Mouse (Mus musculus): ENCODE data around the gene Dbx1. TPM values are rescaled to one million over a fixed set of nuclear protein-coding genes. Genes with fewer than 3 reads are reported as not detected.
A peak's percentile ranks its signal among the peaks of the same experiment; 100 is the strongest.

The Dbx1 gene
- total RNA-seq, 2 experiments from 2014 or later = not detected

GRCm38 (mm10) chr7:49633375-49633956 is 3.2 kb downstream of the Dbx1 start:
- DNase-seq (ENCODE audit: low spot score in 2 of 2) = no peak

GRCm38 (mm10) chr7:49632391-49632790 is 4.3 kb downstream of the Dbx1 start:
- no peak for DNase-seq (ENCODE audit: low spot score in 2 of 2)

- DNase-seq (ENCODE audit: low spot score in 2 of 2) = no peak
Measured at GRCm38 (mm10) chr7:49631885-49632284, 4.8 kb downstream of the Dbx1 start.

GRCm38 (mm10) chr7:49620160-49620559 is 16.5 kb downstream of the Dbx1 start:
- no peak for DNase-seq (ENCODE audit: low spot score in 2 of 2)

- DNase-seq (ENCODE audit: low spot score in 2 of 2) = no peak
Measured at GRCm38 (mm10) chr7:49617087-49617486, 19.6 kb downstream of the Dbx1 start.

- peak in 1 of 2 experiments; percentile 40 for DNase-seq (ENCODE audit: low spot score in 2 of 2)
Measured at GRCm38 (mm10) chr7:49616258-49616735, 20.4 kb downstream of the Dbx1 start.

GRCm38 (mm10) chr7:49604965-49605795 is 31.5 kb downstream of the Dbx1 start:
- no peak for DNase-seq (ENCODE audit: low spot score in 2 of 2)

- DNase-seq (ENCODE audit: low spot score in 2 of 2) = no peak
Measured at GRCm38 (mm10) chr7:49604244-49604643, 32.4 kb downstream of the Dbx1 start.

GRCm38 (mm10) chr7:49601191-49601975 is 35.3 kb downstream of the Dbx1 start:
- DNase-seq (ENCODE audit: low spot score in 2 of 2) = peak in 1 of 2 experiments; percentile 45

GRCm38 (mm10) chr7:49599950-49600349 is 36.7 kb downstream of the Dbx1 start:
- DNase-seq (ENCODE audit: low spot score in 2 of 2) = no peak

GRCm38 (mm10) chr7:49598225-49598624 is 38.4 kb downstream of the Dbx1 start:
- DNase-seq (ENCODE audit: low spot score in 2 of 2) = no peak

- DNase-seq (ENCODE audit: low spot score in 2 of 2) = no peak
Measured at GRCm38 (mm10) chr7:49597776-49598175, 38.9 kb downstream of the Dbx1 start.

- no peak for DNase-seq (ENCODE audit: low spot score in 2 of 2)
Measured at GRCm38 (mm10) chr7:49589635-49590034, 47.0 kb downstream of the Dbx1 start.

GRCm38 (mm10) chr7:49586530-49587120 is 50.0 kb downstream of the Dbx1 start:
- no peak for DNase-seq (ENCODE audit: low spot score in 2 of 2)

GRCm38 (mm10) chr7:49583176-49583575 is 53.5 kb downstream of the Dbx1 start:
- no peak for DNase-seq (ENCODE audit: low spot score in 2 of 2)

GRCm38 (mm10) chr7:49582551-49582950 is 54.1 kb downstream of the Dbx1 start:
- no peak for DNase-seq (ENCODE audit: low spot score in 2 of 2)

GRCm38 (mm10) chr7:49581951-49582350 is 54.7 kb downstream of the Dbx1 start:
- DNase-seq (ENCODE audit: low spot score in 2 of 2) = no peak

All from adrenal gland, postnatal 4 days (tissue).